Mouse (Mus musculus) lung, adult 2 months (tissue): ENCODE data around the gene Olfr1321. TPM values are rescaled to one million over a fixed set of nuclear protein-coding genes. Genes with fewer than 3 reads are reported as not detected.

Experiments
- DNase-seq: peaks from one replicate; pipeline ENCODE4 v3.0.0; 2022
- H3K4me1 ChIP-seq: fragments of 200-500 bp; 2 replicates; pipeline ENCODE4 v1.6.1; 2011; ENCODE audit warnings: low read length; ENCODE audit not compliant: control insufficient read depth, insufficient read depth
- H3K4me3 ChIP-seq: fragments of 200-500 bp; replicated peaks from 2 replicates; pipeline ENCODE3; 2011; ENCODE audit warnings: low read depth, mild to moderate bottlenecking, control low read depth, low read length; ENCODE audit errors: extremely low read depth
- CTCF ChIP-seq: fragments of 200-500 bp; IDR thresholded peaks from 2 replicates; pipeline ENCODE4 v1.5.1; 2011; ENCODE audit warnings: mild to moderate bottlenecking, low read length, control low read depth; ENCODE audit not compliant: insufficient read depth
- POLR2A ChIP-seq: fragments of 200-500 bp; IDR thresholded peaks from 2 replicates; pipeline ENCODE4 v1.6.1; 2011; ENCODE audit warnings: low read depth, mild to moderate bottlenecking, control low read depth, low read length, borderline replicate concordance; ENCODE audit errors: extremely low read depth
- WGBS: fragments of 180-500 bp; shearing (Covaris S2); methylation state at CpG from one replicate; pipeline ENCODE4 v1.1.7; 2018; 5-methylcytosine and 5-hydroxymethylcytosine counted together
- polyA plus RNA-seq: library from polyadenylated mRNA; depleted of rRNA; stranded (reverse); fragments of >200 nt; gene quantifications from 2 replicates; pipeline ENCODE4 v1.2.3, GENCODE M21; 2012; rRNA removed

Gene Olfr1321
- polyA plus RNA-seq, result not detected in 2 replicates

DNA sequence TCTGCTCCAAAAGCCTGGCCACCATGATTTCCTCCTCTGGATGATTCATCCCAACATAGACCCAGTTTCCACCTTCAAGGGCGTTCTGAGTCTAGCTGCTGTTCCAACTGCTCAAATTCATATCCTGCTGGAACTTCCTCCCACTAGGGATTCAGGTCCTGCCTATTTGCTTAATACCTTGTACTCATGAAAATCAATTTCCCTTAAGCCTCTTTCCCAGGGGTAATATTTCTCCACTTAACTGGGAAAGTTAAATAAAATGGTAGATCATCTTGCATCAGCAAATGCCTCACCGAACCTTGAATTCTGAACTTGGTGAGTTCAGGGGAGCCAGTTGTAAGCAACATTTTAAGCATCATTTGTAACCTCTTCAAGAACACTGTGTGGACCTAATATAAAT lies at the start of gene Olfr1321:
Gene Olfr1321 (minus strand): TSS at position 101 of the 400 bp plus-strand sequence.
- TF ChIP-seq POLR2A (no peak), CTCF (no peak)
- no peaks in the 10 kb centered on the region for H3K4me1 ChIP-seq
- no peak within 1 kb of the TSS for H3K4me3 ChIP-seq
- 67% methylated on average over 2 of the region's 2 CpGs for WGBS
- DNase-seq, result no peak

DNA sequence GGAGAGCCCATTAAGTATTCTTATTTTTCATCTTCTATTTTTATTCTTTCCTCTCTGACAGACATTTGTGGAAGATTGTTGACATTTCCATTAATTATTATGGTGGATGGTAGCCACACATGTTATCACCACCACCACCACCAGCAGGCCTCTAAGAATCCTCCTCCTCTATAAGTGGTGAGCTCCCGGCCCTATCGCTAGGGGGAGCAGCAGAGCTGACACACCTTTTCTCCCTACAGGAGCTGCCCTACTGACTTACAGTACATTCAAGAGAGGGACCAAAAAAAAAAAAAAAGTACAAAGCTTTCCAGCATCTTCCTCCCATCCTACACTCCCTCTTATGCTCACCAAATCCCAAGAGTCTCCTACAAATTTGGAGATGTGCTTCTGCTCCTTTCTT lies 36.0 kb upstream of the Olfr1321 start:
- TF ChIP-seq CTCF, result no peak
- no peak for TF ChIP-seq POLR2A
- Histone ChIP-seq H3K4me3 (no peak overlapping the region), H3K4me1 (no peaks in the 10 kb centered on the region)
- DNase-seq, result no peak
- 23% methylated on average over 2 of the region's 2 CpGs for WGBS

DNA sequence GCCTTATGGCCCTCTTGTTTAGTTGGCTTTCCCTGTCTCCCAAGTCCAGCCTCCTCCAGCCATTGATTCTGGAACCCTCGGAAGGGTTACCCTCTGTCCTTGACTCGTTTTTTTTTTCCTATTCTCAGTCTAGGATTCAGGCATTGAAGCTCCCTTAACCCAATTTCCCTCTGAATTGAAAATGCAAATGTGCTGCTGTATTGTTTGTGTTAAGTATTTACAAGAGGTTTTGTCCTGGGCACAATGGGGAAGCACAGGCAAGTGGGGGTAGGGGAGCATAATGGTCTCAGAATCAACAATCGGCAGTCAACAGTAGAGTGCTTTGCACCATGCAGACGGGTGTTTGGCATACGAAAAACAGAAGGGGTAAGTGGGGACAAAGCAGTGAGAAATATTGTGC lies 10.3 kb upstream of the Olfr1321 start:
- 51% methylated on average over 5 of the region's 5 CpGs for WGBS
- no peak for DNase-seq
- H3K4me3 ChIP-seq, result no peak overlapping the region
- no peaks in the 10 kb centered on the region for H3K4me1 ChIP-seq
- no peak for TF ChIP-seq POLR2A

Other genes starting within 250 kb of the Olfr1321 start
- gene Olfr1320, start 62.7 kb downstream of the Olfr1321 start, polyA plus RNA-seq, result not detected in 2 replicates
- 0.86 and 1.1 TPM in 2 replicates for gene Igsf1, start 62.7 kb upstream of the Olfr1321 start, polyA plus RNA-seq
- gene Olfr1322, start 156.4 kb upstream of the Olfr1321 start, polyA plus RNA-seq, result not detected in 2 replicates